Mouse (Mus musculus) gastrocnemius, postnatal 25 days (tissue): ENCODE results near the gene Kif5a. TPM values are rescaled to one million over a fixed set of nuclear protein-coding genes. Genes with fewer than 3 reads are reported as not detected.
"Not testable (repeated sequence)": the region's sequence is repeated elsewhere in the genome, so short reads cannot be mapped to it uniquely, and the experiment has no call there.

Experiments used
- DNase-seq: peaks from one replicate; pipeline ENCODE4 v3.0.0; 2022
- total RNA-seq, 2 experiments: library from RNA; stranded (reverse); gene quantifications; 1 replicate in 1 of 2; 2 replicates in 1 of 2; pipeline ENCODE4 v1.2.3; 2021

Kif5a gene
- total RNA-seq, 2 experiments from 2014 or later: 0.18 to 0.62 TPM

DNA sequence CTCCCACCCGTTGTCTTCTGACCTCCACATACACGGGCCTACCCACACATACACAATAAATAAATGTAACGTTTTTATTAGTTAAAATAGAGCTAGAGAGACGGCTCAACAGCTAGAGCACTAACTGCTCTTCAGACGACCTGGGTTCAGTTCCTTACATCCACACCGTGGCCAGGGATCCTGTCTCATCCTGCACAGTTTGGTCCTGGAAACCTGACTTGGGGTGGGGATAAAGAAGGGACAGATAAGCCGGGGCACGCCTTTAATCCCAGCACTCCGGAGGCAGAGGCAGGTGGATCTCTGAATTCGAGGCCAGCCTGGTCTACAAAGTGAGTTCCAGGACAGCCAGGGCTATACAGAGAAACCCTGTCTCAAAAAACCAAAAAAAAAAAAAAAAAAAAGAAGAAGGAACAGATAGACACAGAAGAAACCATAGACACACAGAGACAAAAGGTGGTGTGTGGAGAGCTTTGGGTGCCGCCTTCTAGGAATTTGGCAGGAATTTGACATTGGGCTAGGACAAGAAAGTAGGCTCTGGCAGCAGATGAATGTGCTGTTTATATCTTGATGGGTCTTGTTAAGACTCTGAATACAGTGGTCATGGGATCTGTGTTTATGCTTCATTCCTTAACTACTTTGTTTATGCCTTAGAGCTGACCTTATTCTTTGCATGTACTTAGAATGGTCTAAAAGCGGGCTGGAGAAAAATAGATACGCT, 49.3 kb downstream of the Kif5a start:
- no peak for DNase-seq

DNA sequence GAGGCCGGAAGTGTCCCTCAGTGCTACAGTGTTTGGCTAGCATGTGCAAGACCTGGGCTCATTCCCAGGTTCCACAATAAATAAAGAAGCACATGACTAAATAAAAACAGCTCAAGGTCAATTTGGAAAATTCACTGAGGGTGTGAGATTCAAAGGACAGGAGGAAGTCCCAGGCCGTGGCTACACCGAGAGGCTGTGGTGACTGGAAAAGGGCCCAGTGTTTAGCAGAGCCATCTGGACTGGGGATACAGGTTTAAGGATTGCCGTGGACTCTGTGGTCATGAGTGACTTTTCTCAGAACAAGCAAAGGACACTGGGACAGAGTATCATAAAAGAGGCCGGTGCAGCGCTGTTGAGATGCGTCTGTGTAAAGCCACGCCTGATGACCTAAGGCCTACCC, 49.9 kb downstream of the Kif5a start:
- DNase-seq: no peak

- DNase-seq: peak; percentile 92
Measured at GRCm38 (mm10) chr10:127211414-127211854, 51.7 kb downstream of the Kif5a start, which contains the start of gene Pip4k2c. Gene Pip4k2c, minus strand, starts transcription at chr10:127211585.

- DNase-seq: no peak
Measured at GRCm38 (mm10) chr10:127210961-127211405, 52.2 kb downstream of the Kif5a start.

DNA sequence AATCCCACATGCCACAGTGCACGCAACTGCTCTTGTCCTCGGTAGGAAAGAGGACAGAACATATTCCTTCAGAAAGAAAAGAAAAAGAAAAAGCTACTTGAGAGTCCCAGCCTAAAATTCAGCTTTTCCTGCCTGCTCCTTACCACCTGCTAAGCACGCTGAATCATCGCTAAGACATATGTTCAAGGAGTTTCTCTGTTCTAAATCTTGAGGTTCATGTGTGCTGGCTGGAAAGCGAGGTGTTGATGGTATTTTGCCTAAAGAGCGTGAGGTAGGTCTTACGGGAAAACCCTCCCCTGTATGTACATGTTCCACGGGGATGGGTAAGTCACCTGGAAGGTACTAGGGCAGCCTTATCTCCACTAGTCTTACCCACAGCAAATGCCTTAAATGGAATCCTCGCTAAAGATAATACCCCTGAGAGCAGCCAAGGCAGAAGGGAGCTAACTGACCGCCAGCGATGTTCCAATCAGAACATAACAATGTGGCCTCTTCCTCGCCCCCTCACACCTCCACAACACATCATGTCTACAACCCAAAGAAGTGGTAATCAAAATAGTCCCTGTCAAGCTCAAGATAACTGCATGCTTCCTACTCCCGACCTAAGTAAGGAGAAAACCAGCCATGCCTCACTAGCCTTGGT, 53.1 kb downstream of the Kif5a start:
- no peak for DNase-seq

- DNase-seq: no peak
Measured at GRCm38 (mm10) chr10:127208921-127209320, 54.2 kb downstream of the Kif5a start.

DNA sequence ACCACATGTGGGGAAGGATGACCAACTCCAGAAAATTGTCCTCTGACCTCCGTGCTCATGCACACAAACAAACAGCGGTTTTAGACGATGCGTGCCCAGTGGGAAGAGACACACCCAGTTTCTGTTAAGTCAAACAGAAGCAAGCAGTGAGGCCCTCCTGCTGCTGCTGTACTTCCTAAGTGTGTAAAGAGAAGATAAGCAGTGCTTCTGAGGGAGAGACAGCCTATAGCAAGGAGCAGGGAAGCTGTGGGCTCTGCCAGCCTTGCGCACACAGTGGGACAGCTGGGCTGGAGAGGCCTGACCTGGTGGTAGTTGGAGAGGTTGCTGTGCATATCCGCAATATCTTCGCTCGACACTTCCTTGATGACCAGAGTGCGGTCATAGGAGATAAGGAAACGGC, 57.8 kb downstream of the Kif5a start:
- no peak for DNase-seq

GRCm38 (mm10) chr10:127204589-127204988, 58.6 kb downstream of the Kif5a start:
- DNase-seq: no peak

DNA sequence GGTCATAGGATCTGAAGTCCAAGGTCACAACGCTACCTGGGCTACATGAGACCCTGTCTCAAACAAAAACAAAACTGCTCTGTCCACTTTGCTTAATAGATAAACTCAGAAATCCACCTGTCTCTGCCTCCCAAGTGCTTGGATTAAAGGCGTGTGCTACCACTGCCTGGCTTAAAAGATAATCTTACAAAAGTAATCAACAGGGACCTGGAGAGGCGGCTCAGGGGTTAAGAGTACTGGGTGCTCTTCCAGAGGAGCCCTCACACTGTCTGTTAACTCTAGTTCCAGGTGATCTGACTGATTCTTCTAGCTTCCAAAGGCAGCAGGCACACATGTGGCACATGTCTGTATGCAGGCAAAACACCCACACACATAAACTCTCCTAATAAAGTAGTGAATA, 60.0 kb downstream of the Kif5a start:
- no peak for DNase-seq

GRCm38 (mm10) chr10:127200279-127200678, 62.9 kb downstream of the Kif5a start:
- DNase-seq: no peak

GRCm38 (mm10) chr10:127199474-127199873, 63.7 kb downstream of the Kif5a start:
- DNase-seq: no peak

DNA sequence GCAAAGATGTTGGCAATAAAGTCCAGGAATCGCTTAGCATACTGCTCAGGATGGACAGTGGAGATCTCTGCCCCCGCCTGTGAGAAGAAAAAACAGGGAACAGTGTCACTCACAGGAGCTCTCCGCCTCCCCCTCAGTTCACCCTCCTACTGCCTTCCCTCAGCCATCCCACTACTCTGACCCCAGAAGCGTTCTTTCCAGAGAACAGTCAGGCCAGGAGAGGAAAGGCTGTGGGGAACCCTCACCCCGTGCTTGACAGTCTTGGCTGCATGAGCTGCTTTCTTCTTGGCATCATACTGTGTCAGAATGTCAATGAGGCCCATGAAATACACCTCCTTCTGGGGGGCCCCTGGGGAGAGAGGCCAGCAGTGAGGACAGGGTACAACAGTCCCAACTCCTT, 64.1 kb downstream of the Kif5a start:
- no peak for DNase-seq

DNA sequence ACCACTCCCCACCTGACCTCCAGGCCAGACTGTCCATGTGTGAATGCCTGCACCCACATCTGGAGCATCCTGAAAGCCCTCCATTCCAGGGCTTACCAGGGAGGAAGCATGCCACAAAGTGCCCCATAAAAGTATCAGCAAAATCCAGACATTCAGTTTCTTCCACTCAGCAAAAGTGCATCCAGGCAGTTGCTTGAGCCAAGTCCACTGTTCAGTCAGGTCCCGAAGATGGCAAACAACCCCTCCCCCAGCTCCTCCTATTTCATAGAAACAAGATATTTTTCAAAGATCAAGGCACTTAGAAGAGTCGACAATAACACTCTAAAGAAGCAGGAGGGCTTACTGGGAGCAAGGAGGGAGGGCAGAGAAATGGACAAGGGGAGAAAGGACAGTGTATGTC, 64.7 kb downstream of the Kif5a start:
- DNase-seq: no peak

GRCm38 (mm10) chr10:127197505-127198110, 65.5 kb downstream of the Kif5a start:
- no peak for DNase-seq

GRCm38 (mm10) chr10:127197104-127197503, 66.0 kb downstream of the Kif5a start:
- DNase-seq: no peak

- peak; percentile 84 for DNase-seq
Measured at GRCm38 (mm10) chr10:127196392-127196791, 66.8 kb downstream of the Kif5a start.

DNA sequence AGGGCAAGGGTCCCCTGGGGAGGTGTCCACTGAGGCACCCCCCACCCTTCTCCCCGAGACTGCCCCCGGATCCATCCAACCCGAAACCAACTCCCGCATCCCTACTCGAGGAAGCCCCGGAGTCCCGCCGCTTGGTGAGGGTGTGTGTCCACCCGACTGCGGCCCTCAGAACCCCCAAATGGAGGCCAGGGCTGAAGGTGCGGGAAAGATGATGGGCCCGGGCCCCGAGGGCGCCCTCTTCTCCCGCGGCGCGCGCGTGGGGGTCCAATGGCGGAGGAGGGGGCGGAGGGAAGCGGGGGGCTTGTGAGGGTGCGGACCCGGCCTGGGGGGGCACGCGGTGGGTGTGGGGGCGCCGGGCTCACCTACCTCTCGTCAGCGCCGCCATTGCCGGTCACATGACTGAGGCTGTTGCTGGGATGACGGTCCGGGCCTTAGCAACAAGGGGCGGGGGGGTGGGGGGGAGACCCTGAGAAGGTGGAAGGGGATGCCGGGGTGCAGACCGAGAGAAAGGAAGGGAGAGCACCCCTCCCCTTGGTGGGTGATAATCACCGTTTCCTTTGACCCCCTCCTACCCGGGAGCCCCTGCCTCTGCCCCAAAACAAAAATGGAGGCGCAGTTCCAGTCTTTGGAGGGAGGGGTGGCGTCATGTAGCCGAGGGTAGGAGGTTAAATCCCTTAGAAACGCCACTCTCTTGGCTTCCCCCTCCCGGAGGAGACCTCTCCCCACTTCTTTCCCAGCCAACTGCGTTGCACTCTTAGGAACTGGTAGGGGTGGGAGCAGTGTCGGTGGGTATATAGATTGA, 67.6 kb downstream of the Kif5a start, which contains the start of gene Dtx3:
Dtx3 (minus strand) TSS at position 401 of the 802 bp plus-strand sequence.
- DNase-seq: peak; percentile 53

- DNase-seq: peak; percentile 66
Measured at GRCm38 (mm10) chr10:127194428-127195327, 68.5 kb downstream of the Kif5a start.

GRCm38 (mm10) chr10:127193011-127193410, 70.1 kb downstream of the Kif5a start:
- no peak for DNase-seq

DNA sequence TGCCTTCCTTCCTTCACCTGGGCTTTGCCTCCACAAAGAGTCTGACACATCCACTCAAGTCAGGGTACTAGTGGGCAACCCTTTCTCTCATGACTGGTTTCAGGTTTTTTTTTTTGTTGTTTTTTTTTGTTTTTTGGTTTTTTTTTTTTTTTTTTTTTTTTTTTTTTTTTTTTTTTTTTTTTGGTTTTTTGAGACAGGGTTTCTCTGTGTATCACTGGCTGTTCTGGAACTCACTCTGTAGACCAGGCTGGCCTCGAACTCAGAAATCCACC, 71.2 kb downstream of the Kif5a start:
- not testable (repeated sequence) for DNase-seq
